Mouse (Mus musculus) myocyte (in vitro differentiated cells): Measurements from ENCODE around the gene Rgs6.

ENCODE experiments used
- E2F4 ChIP-seq: IDR thresholded peaks from one replicate; pipeline ENCODE4 v1.6.1; 2011; ENCODE audit warnings: mild to moderate bottlenecking, control low read depth, moderate library complexity; ENCODE audit not compliant: insufficient read depth
- MAX ChIP-seq: IDR thresholded peaks from one replicate; pipeline ENCODE4 v1.6.1; 2011; ENCODE audit warnings: low read depth, mild to moderate bottlenecking, control low read depth
- MYOG ChIP-seq, 3 experiments: IDR thresholded peaks; one replicate each; pipeline ENCODE4 v1.6.1; 2011; ENCODE audit warnings: control low read depth in 2 of 3, low read depth in 2 of 3, mild to moderate bottlenecking in 2 of 3; ENCODE audit not compliant: insufficient read length in 2 of 3, control insufficient read depth in 1 of 3, insufficient read depth in 1 of 3
- POLR2A ChIP-seq: IDR thresholded peaks from one replicate; pipeline ENCODE4 v1.6.1; 2011; ENCODE audit warnings: low read depth, mild to moderate bottlenecking, control low read depth, moderate library complexity; ENCODE audit not compliant: insufficient read length
- POLR2AphosphoS2 ChIP-seq: IDR thresholded peaks from one replicate; pipeline ENCODE4 v1.6.1; 2011; ENCODE audit warnings: low read depth, control low read depth; ENCODE audit not compliant: insufficient read length
- SRF ChIP-seq: IDR thresholded peaks from one replicate; pipeline ENCODE4 v1.6.1; 2011; ENCODE audit warnings: low read depth; ENCODE audit not compliant: control insufficient read depth, insufficient read length
- USF1 ChIP-seq: IDR thresholded peaks from one replicate; pipeline ENCODE4 v1.6.1; 2011; ENCODE audit warnings: low read depth, mild to moderate bottlenecking, control low read depth, moderate library complexity

DNA sequence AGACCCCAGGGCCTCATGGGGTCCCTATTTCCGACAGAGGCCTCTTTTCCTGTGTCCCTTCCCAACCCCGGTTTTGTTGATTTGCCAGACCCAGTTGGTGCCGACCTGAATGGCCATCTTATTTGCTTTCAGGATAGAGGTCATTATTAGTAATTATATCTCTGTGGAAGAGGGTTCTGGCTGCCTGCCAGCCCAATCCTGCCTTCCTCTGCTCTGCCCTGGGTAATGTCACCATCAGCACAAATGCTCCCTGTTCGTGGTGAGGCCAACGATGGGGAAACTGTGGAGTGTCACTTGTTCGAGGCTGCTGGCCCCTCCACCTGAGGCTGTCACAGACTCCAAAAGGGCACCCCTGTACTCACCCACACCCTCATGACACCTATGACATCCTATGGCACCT, 621.4 kb downstream of the Rgs6 start:
- no peak for TF ChIP-seq USF1
- TF ChIP-seq POLR2A: no peak
- no peak for TF ChIP-seq E2F4
- no peak for TF ChIP-seq SRF
- no peak for TF ChIP-seq POLR2AphosphoS2
- no peak for TF ChIP-seq MYOG (IDR thresholded peaks at IDR 0.05; ENCODE audit: control insufficient read depth in 1 of 3, insufficient read depth in 1 of 3, insufficient read length in 2 of 3, low read depth in 2 of 3)
- no peak for TF ChIP-seq MAX
